Mouse (Mus musculus) brain, embryonic 14.5 days (tissue): ENCODE measurements at regions not wholly inside any gene's neighbourhood (a gene's known extent, or its start where the extent isn't known, plus 50 kb on each side); places are given as distances from the start of the nearest gene placed in this dataset.

Experiments
- CTCF ChIP-seq: fragments of 200-500 bp; IDR thresholded peaks from 2 replicates; pipeline ENCODE4 v1.5.1; 2012; ENCODE audit warnings: inconsistent platforms, mild to moderate bottlenecking, moderate library complexity, borderline replicate concordance; ENCODE audit not compliant: insufficient read depth, insufficient read length; ENCODE audit errors: extremely low read depth
- POLR2A ChIP-seq: fragments of 200-500 bp; IDR thresholded peaks from 2 replicates; pipeline ENCODE4 v1.6.1; 2012; ENCODE audit warnings: mild to moderate bottlenecking, inconsistent platforms, borderline replicate concordance; ENCODE audit not compliant: poor library complexity, insufficient read depth, insufficient read length, severe bottlenecking; ENCODE audit errors: extremely low read depth

DNA sequence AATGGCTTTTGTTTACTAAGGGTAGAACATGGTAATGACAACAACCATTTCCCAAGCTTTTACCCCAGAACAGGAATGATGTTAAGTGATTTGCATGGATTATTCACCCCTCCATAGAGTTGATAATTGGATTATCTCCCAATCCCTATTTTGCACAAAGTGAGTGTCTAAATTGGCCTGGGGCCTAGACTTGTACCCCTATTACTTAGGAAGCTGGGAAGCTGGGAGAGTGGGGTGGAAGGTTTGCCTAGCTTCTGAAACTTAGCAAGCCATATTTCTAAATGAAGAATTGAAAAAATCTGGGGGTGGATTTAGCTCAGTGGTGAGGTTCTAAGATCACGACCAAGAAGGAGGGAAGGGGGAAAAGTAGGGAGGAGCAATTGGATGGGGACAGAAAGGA is 289.9 kb downstream of the Rngtt start:
- TF ChIP-seq CTCF: no peak
- TF ChIP-seq POLR2A: no peak
